Mouse (Mus musculus) kidney, embryonic 14.5 days (tissue): ENCODE results near the gene Tns1. TPM values are rescaled to one million over a fixed set of nuclear protein-coding genes. Genes with fewer than 3 reads are reported as not detected.

Source experiments
- ATAC-seq: fragments of 200-750 bp; cut with Nextera tagmentation; 2 replicates; pipeline ENCODE4 v1.8.0; 2017; ENCODE audit warnings: moderate number of reproducible peaks, mild to moderate bottlenecking, moderate TSS enrichment, moderate library complexity; ENCODE audit not compliant: low FRiP score, low TSS enrichment
- H3K27ac ChIP-seq: fragments of 300-500 bp; sonication (generic); 2 replicates; pipeline ENCODE4 v1.5.1; 2014; ENCODE audit warnings: low read depth, mild to moderate bottlenecking, low read length, moderate library complexity, mixed read lengths
- H3K27me3 ChIP-seq: fragments of 300-500 bp; sonication (generic); 2 replicates; pipeline ENCODE4 v1.6.1; 2014; ENCODE audit warnings: mild to moderate bottlenecking, low read length; ENCODE audit not compliant: control insufficient read depth, insufficient read depth
- H3K36me3 ChIP-seq: fragments of 300-500 bp; sonication (generic); 2 replicates; pipeline ENCODE4 v1.6.1; 2014; ENCODE audit warnings: low read length, mixed read lengths; ENCODE audit not compliant: control insufficient read depth, insufficient read depth
- H3K4me1 ChIP-seq: fragments of 300-500 bp; sonication (generic); 2 replicates; pipeline ENCODE4 v1.6.1; 2014; ENCODE audit warnings: low read length, mixed read lengths; ENCODE audit not compliant: control insufficient read depth, insufficient read depth
- H3K4me2 ChIP-seq: fragments of 300-500 bp; sonication (generic); replicated peaks from 2 replicates; pipeline ENCODE4 v1.6.1; 2014; ENCODE audit warnings: low read depth, mild to moderate bottlenecking, low read length
- H3K4me3 ChIP-seq: fragments of 300-500 bp; sonication (generic); 2 replicates; pipeline ENCODE4 v1.5.1; 2014; ENCODE audit warnings: mild to moderate bottlenecking, low read length
- H3K9ac ChIP-seq: fragments of 300-500 bp; sonication (generic); 2 replicates; pipeline ENCODE4 v1.6.1; 2014; ENCODE audit warnings: low read depth, mild to moderate bottlenecking, low read length, moderate library complexity
- H3K9me3 ChIP-seq: fragments of 300-500 bp; sonication (generic); 2 replicates; pipeline ENCODE4 v1.6.1; 2016; ENCODE audit warnings: low read length; ENCODE audit not compliant: control insufficient read depth
- WGBS: fragments of 180-500 bp; shearing (Covaris S2); extraction: QIAGEN DNeasy Blood & Tissue Kit; methylation state at CpG from one replicate; pipeline ENCODE4 v1.1.7; 2014; 5-methylcytosine and 5-hydroxymethylcytosine counted together
- polyA plus RNA-seq: library from polyadenylated mRNA; unstranded; fragments of >200 nt; fragmentation: Nextera tagmentation; extraction: Ambion mirVana; gene quantifications from 2 replicates; pipeline ENCODE4 v1.2.1, GENCODE M21; 2014

The Tns1 gene
- polyA plus RNA-seq, 1 experiment from 2014 or later, result 59.2 TPM

- H3K4me1 ChIP-seq, result no peaks in the 10 kb centered on the region
- no peaks in the 10 kb centered on the region for H3K9me3 ChIP-seq
- WGBS, result 46% methylated on average over 8 of the region's 9 CpGs
- H3K4me3 ChIP-seq, result no peak overlapping the region
- H3K4me2 ChIP-seq, result no peak overlapping the region
- no peak overlapping the region for H3K9ac ChIP-seq
- H3K36me3 ChIP-seq, result peaks cover 60% of the 10 kb centered on the region
- H3K27me3 ChIP-seq, result no peaks in the 10 kb centered on the region
- no peak overlapping the region for H3K27ac ChIP-seq
- no peak for ATAC-seq
Observed at GRCm38 (mm10) chr1:73987705-73988201, 136.5 kb downstream of the Tns1 start.

DNA sequence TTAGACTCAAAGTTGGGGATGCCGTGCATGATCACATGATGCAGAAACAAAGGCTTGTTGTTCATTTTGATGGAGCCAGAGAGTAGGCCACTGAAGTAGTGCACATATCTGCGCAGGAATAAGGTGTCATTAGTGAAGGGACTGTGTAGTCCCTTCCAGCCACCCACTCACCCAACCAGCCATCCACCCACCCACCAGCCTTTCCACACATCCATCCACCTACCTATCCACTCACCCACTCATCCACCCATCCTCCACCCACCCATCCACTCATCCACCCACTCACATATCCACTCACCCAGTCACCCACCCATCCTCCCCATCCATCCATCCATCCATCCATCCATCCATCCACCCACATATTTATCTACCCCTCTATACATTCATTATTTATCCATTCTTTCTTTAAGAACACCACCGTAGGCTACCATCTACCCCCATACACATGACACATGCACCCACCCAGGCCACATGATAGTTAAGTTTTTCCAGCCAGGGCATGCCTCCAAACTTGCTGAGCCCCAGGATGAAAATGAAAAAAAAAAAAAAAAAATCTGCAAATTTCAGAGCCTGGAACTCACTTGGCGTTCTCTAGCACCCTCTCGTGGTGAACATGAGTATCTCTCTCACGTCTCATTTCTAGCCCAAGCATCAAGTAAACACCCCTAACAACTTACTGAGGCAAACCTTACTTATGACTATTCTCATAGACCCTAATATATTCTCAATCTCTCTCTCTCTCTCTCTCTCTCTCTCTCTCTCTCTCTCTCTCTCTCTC, 137.8 kb downstream of the Tns1 start:
- no peak for ATAC-seq
- Histone ChIP-seq H3K36me3 (peaks cover 66% of the 10 kb centered on the region), H3K9ac (no peak overlapping the region), H3K27me3 (no peaks in the 10 kb centered on the region), H3K4me1 (no peaks in the 10 kb centered on the region), H3K27ac (no peak overlapping the region), H3K4me2 (no peak overlapping the region), H3K4me3 (no peak overlapping the region), H3K9me3 (no peaks in the 10 kb centered on the region)
- WGBS, result 48% methylated on average over 6 of the region's 6 CpGs

DNA sequence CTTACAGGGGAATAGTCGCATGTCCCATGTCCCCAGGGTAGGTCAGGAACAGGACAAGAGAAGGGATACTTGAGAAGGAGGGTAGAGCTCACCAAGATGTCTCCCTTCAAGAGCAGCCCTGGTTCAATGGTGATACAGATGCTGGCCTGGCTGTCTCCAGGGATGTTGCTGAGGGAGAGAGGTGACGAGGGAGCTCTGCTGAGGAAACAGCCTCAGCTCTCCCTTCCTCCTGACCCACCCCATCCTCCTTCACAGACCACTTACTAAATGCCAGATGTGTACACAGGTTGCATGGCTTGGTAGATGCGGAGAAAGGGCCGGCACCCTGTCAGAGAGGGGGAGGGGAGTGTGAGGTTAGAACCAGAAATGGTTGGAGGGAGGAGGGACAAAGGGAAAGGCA, 138.6 kb downstream of the Tns1 start:
- Histone ChIP-seq H3K27ac (no peak overlapping the region), H3K27me3 (no peaks in the 10 kb centered on the region), H3K4me1 (no peaks in the 10 kb centered on the region), H3K4me2 (no peak overlapping the region), H3K9ac (no peak overlapping the region), H3K36me3 (peaks cover 64% of the 10 kb centered on the region), H3K4me3 (no peak overlapping the region), H3K9me3 (no peaks in the 10 kb centered on the region)
- 79% methylated on average over 4 of the region's 4 CpGs for WGBS
- ATAC-seq, result no peak

DNA sequence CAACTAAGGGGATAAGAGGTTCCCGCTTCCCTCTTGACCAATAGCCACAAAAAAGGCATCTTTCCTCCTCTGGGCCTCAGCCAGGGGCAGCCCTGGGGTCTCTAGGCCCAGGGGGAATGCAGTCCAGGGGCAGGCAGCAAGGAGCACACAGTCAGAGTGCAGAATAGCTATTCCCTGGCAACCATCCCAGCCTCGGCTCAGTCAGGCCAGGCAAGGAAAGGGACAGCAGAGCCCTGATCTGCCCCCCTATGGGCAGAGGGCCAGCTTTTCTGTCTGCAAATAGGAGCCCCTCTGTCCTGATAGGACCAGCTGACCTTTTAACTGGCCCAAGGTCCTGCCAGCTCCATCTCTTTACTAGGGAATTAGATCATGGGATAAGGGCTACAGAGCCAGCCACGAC, 145.0 kb downstream of the Tns1 start:
- no peak for ATAC-seq
- Histone ChIP-seq H3K27me3 (no peaks in the 10 kb centered on the region), H3K4me1 (no peaks in the 10 kb centered on the region), H3K4me2 (no peak overlapping the region), H3K4me3 (no peak overlapping the region), H3K36me3 (peaks cover 42% of the 10 kb centered on the region), H3K9ac (no peak overlapping the region), H3K9me3 (no peaks in the 10 kb centered on the region), H3K27ac (no peak overlapping the region)
- 71% methylated on average over 3 of the region's 3 CpGs for WGBS

- no peak overlapping the region for H3K4me3 ChIP-seq
- H3K4me1 ChIP-seq, result peaks cover 3% of the 10 kb centered on the region; the same call in 1 of the 2 replicates
- no peaks in the 10 kb centered on the region for H3K9me3 ChIP-seq
- H3K9ac ChIP-seq, result no peak overlapping the region
- peaks cover 43% of the 10 kb centered on the region for H3K36me3 ChIP-seq
- H3K4me2 ChIP-seq, result no peak overlapping the region
- no peak overlapping the region for H3K27ac ChIP-seq
- WGBS, result 100% methylated on average over 1 of the region's 1 CpGs
- ATAC-seq, result no peak
- no peaks in the 10 kb centered on the region for H3K27me3 ChIP-seq
Observed at GRCm38 (mm10) chr1:73978576-73978975, 145.7 kb downstream of the Tns1 start.

GRCm38 (mm10) chr1:73973992-73974391, 150.3 kb downstream of the Tns1 start:
- H3K9ac ChIP-seq, result no peak overlapping the region
- 65% methylated on average over 9 of the region's 9 CpGs for WGBS
- H3K9me3 ChIP-seq, result no peaks in the 10 kb centered on the region
- peaks cover 19% of the 10 kb centered on the region for H3K4me1 ChIP-seq
- H3K4me2 ChIP-seq, result no peak overlapping the region
- no peak overlapping the region for H3K27ac ChIP-seq
- ATAC-seq, result peak; percentile 41
- no peaks in the 10 kb centered on the region for H3K27me3 ChIP-seq
- no peak overlapping the region for H3K4me3 ChIP-seq
- peaks cover 18% of the 10 kb centered on the region; the same call in 1 of the 2 replicates for H3K36me3 ChIP-seq

GRCm38 (mm10) chr1:73972726-73973125, 151.5 kb downstream of the Tns1 start:
- Histone ChIP-seq H3K9me3 (no peaks in the 10 kb centered on the region), H3K27ac (no peak overlapping the region), H3K36me3 (peaks cover 18% of the 10 kb centered on the region; the same call in 1 of the 2 replicates), H3K4me2 (no peak overlapping the region), H3K4me3 (no peak overlapping the region), H3K27me3 (no peaks in the 10 kb centered on the region), H3K4me1 (peaks cover 26% of the 10 kb centered on the region), H3K9ac (0 out of 2 replicates have a peak overlapping the region, but pooled peaks have one; percentile 23)
- ATAC-seq, result no peak
- WGBS, result 43% methylated on average over 5 of the region's 5 CpGs

GRCm38 (mm10) chr1:73970161-73970730, 154.0 kb downstream of the Tns1 start:
- peak; percentile 24 for ATAC-seq
- peaks cover 30% of the 10 kb centered on the region for H3K4me1 ChIP-seq
- no peak overlapping the region for H3K9ac ChIP-seq
- H3K27me3 ChIP-seq, result no peaks in the 10 kb centered on the region
- 4% methylated on average over 5 of the region's 5 CpGs for WGBS
- H3K27ac ChIP-seq, result no peak overlapping the region
- H3K9me3 ChIP-seq, result no peaks in the 10 kb centered on the region
- H3K4me3 ChIP-seq, result no peak overlapping the region
- no peak overlapping the region for H3K4me2 ChIP-seq
- H3K36me3 ChIP-seq, result peaks cover 14% of the 10 kb centered on the region; the same call in 1 of the 2 replicates
